Mouse (Mus musculus) frontal cortex, postnatal 36 days (tissue): ENCODE results near the gene Wdr70.

Experiments used
- DNase-seq, 2 experiments: peaks; one replicate each; pipeline ENCODE4 v3.0.0; 2022; ENCODE audit warnings: low spot score in 2 of 2

Wdr70 gene

GRCm38 (mm10) chr15:8030643-8031042, 68.4 kb downstream of the Wdr70 start:
- peak; percentile 41 to 78 for DNase-seq

GRCm38 (mm10) chr15:8027503-8027902, 71.5 kb downstream of the Wdr70 start:
- DNase-seq: no peak

GRCm38 (mm10) chr15:8011418-8011817, 87.6 kb downstream of the Wdr70 start:
- no peak for DNase-seq

GRCm38 (mm10) chr15:8007413-8007812, 91.6 kb downstream of the Wdr70 start:
- no peak for DNase-seq

GRCm38 (mm10) chr15:8006056-8006455, 93.0 kb downstream of the Wdr70 start:
- no peak for DNase-seq

- no peak for DNase-seq
These were observed 93.5 kb downstream of the Wdr70 start for GRCm38 (mm10) chr15:8005506-8005905.

- no peak for DNase-seq
These were observed 95.2 kb downstream of the Wdr70 start for GRCm38 (mm10) chr15:8003789-8004188.

- no peak for DNase-seq
These were observed 100.0 kb downstream of the Wdr70 start for GRCm38 (mm10) chr15:7998843-7999546.

GRCm38 (mm10) chr15:7998095-7998494, 100.9 kb downstream of the Wdr70 start:
- no peak for DNase-seq

- no peak for DNase-seq
These were observed 105.3 kb downstream of the Wdr70 start for GRCm38 (mm10) chr15:7993721-7994120.

- DNase-seq: no peak
These were observed 108.9 kb downstream of the Wdr70 start for GRCm38 (mm10) chr15:7990101-7990500.

- DNase-seq: no peak
These were observed 111.6 kb downstream of the Wdr70 start for GRCm38 (mm10) chr15:7987374-7987773.

GRCm38 (mm10) chr15:7986274-7986673, 112.7 kb downstream of the Wdr70 start:
- no peak for DNase-seq

- DNase-seq: no peak
These were observed 120.4 kb downstream of the Wdr70 start for GRCm38 (mm10) chr15:7978640-7979039.

GRCm38 (mm10) chr15:7976775-7977174, 122.2 kb downstream of the Wdr70 start:
- DNase-seq: no peak

- no peak for DNase-seq
These were observed 124.6 kb downstream of the Wdr70 start for GRCm38 (mm10) chr15:7974368-7974767.

- DNase-seq: no peak
These were observed 126.5 kb downstream of the Wdr70 start for GRCm38 (mm10) chr15:7972528-7972927.

GRCm38 (mm10) chr15:7962786-7963185, 136.2 kb downstream of the Wdr70 start:
- DNase-seq: no peak

GRCm38 (mm10) chr15:7961489-7961888, 137.5 kb downstream of the Wdr70 start:
- no peak for DNase-seq

GRCm38 (mm10) chr15:7956899-7957298, 142.1 kb downstream of the Wdr70 start:
- no peak for DNase-seq

GRCm38 (mm10) chr15:7950561-7950960, 148.4 kb downstream of the Wdr70 start:
- no peak for DNase-seq

GRCm38 (mm10) chr15:7941690-7942089, 157.3 kb downstream of the Wdr70 start:
- DNase-seq: no peak

GRCm38 (mm10) chr15:7935571-7936165, 163.3 kb downstream of the Wdr70 start:
- peak in 1 of 2 experiments; percentile 10 for DNase-seq

- no peak for DNase-seq
These were observed 164.4 kb downstream of the Wdr70 start for GRCm38 (mm10) chr15:7934580-7934979.
